Mouse (Mus musculus) subcutaneous adipose tissue, adult 2 months (tissue): Measurements from ENCODE around the gene Selenov. TPM values are rescaled to one million over a fixed set of nuclear protein-coding genes. Genes with fewer than 3 reads are reported as not detected.

Source experiments
- polyA plus RNA-seq: library from polyadenylated mRNA; depleted of rRNA; stranded (reverse); fragments of >200 nt; gene quantifications from 2 replicates; pipeline ENCODE4 v1.2.3, GENCODE M21; 2012; ENCODE audit warnings: low replicate concordance; rRNA removed

Selenov gene
- polyA plus RNA-seq, result 0.14 and 0.33 TPM in 2 replicates

DNA sequence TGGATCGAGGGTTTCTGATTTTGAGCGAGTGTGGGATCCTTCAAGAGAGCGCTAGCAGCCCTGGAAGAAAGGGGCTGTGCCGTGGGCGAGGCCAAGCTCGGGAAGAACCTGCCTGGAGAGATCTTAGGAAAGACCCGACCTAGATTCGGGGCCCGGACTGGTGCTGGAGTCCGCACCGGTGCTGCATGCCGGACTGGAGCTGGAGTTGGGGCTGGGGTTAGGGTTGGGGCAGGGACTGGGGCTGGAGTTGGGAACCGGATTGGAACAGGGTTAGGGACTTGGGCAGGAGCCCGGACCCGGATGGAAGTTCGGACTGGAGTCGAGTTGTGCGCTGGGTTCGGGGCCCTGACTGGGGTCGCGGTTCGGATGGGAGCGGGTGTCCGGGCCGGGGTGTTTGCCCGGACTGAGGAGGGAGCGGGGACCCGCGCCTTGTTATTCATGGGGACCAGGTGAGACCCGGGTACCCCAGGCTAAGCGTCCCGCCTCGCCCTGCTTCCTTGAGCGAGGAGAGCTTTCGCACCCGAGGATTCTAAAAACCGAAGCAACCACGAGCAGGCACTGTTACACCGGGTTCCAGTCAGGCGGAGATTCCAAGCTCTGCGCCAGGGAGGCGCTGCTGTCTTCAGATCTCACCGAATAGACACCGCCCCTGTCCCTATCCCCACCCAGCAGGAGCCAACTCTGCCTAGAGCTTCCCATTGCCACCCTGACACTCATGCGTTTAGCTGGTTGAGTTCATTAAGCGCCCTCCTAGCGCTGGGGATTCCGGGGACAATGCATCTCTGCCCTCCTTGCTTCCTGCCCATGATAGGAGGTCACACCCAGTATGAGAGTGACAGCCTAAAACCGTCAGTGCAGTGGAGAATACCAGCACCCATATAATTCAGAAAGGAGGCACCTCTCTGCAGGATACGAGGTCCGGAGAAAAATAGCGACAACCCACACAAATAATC lies at the start of gene Selenov:
Gene Selenov (minus strand): TSS at position 549 of the 953 bp plus-strand sequence.

GRCm38 (mm10) chr7:28338108-28338998 lies 47.4 kb upstream of the Selenov start, which contains the start of gene Supt5:
Gene Supt5 (minus strand): TSS chr7:28338746.

DNA sequence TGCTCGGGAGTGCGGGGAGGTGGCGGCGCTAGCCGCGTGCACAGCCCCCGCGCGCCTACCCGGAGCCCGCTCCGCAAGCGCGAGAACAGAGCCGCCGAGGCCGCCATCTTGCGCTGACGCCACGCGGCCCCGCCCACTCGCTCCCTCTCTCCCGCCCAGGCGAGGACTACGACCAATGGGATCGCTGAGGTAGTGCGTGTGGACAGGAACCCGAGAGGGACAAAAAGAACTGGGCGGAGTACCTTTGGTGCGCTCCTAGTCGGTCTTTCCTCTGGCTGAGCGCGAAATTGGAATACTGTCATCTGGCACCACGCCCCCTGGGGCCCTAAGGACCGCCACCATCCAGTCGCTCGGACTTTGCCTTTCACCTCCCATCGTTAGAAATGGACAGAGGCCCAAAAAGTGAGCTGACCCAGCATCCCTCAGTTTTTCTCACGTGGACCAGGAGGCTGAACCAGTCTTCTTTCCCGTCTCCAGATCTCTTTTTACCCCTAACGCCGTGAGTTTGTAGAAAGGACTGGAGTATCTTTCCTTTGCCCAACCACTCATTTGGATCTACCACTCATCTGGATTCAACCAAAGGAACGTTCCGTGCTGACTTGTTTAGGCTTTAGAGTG lies 21.0 kb upstream of the Selenov start, which contains the start of gene Timm50:
Gene Timm50 (minus strand): TSS at position 147 of the 618 bp plus-strand sequence.

GRCm38 (mm10) chr7:28301616-28302433 lies 10.8 kb upstream of the Selenov start, which contains the start of gene Dll3:
Gene Dll3 (minus strand): TSS chr7:28302238.

DNA sequence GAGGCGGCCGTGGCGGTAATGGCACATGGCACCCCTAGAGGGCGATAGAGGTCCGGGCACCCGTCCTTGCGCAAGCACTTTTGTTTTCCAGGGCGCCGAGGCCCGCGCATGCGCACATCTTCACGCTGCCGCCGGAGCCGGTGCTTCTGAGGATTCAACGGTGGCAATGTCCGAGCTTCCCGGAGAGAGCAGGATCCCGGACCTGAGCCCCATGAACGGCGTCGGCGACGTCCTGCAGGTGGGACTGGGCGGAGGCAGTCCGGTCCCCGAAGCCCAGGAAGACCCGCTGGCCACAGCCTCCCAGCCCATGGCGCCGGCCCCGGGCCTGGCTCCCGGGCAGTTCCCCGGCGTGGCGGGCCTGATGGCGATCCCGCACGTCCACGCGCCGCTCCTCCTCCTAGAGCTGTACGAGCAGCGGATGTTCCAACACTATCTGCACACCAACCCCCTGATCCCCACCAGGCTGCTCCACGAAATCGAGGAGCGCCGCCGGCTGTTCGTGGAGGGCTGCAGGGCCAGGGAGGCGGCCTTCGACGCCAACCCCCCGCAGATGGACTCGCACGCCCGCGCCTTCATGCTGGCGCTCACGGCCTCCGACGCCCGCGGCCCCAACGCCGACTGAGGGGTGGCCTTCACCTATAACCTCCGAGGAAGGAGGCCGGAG lies 13.2 kb downstream of the Selenov start, which contains the start of gene Eid2b:
Gene Eid2b (plus strand): TSS at position 125 of the 664 bp plus-strand sequence.

DNA sequence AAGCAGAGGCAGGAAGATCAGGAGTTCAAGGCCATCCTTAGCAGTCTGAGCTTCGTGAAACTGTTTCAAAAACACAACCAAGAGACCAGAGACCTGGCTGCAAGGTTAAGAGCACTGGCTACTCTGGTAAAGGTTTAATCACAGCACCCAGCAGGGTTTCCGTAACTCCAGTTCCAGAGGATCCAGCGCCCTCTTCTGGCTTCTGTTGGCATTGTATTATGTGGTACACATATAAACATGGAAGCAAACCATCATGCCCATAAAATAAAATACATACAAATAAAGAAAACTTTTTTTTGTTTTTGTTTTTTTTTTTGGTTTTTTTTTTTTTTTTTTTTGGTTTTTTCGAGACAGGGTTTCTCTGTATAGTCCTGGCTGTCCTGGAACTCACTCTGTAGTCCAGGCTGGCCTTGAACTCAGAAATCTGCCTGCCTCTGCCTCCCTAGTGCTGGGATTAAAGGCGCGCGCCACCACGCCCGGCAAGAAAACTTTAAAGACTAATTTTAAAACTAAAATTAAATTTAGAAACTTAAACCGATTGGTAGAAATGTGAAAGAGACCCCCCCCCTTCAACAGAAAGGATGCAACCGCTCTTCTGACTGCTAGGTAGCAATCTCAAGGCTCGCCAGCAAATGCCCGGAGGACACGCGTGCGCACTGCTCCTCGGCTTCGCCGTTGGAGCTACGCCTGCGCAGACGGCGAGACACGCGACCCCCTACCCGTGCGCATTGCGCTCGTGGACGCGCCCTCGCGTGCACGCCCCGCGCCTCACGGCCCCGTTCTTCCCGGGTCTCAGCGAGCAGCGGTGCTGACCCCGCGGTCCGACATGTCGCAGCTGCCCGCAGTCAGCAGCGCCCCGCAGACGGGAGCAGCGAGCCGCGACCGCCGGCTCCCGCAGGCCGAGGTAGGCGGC lies 23.6 kb downstream of the Selenov start, which contains the start of gene Eid2:
Gene Eid2 (plus strand): TSS at position 753 of the 913 bp plus-strand sequence.

Other genes with a start within 250 kb of the Selenov start
- gene Psmc4, start 241.1 kb downstream of the Selenov start, polyA plus RNA-seq, result 122 and 149 TPM in 2 replicates
- 0.53 and 54.2 TPM in 2 replicates for gene Fcgbp, start 219.9 kb downstream of the Selenov start, polyA plus RNA-seq
- gene 9530053A07Rik, start 161.7 kb downstream of the Selenov start, polyA plus RNA-seq, result 0.08 and 0.11 TPM in 2 replicates
- 25.8 and 84.3 TPM in 2 replicates for gene Fbl, start 121.5 kb downstream of the Selenov start, polyA plus RNA-seq
- 41.7 and 43.4 TPM in 2 replicates for gene Dyrk1b, start 111.7 kb downstream of the Selenov start, polyA plus RNA-seq
- gene Eid2, start 23.3 kb downstream of the Selenov start, polyA plus RNA-seq, result 4.6 and 9.1 TPM in 2 replicates
- gene Eid2b, start 13.4 kb downstream of the Selenov start, polyA plus RNA-seq, result 6.6 and 12.9 TPM in 2 replicates
- 0.04 and 0.36 TPM in 2 replicates for gene Dll3, start 11.1 kb upstream of the Selenov start, polyA plus RNA-seq
- 112 and 113 TPM in 2 replicates for gene Timm50, start 20.9 kb upstream of the Selenov start, polyA plus RNA-seq
- 92.2 and 125 TPM in 2 replicates for gene Supt5, start 47.6 kb upstream of the Selenov start, polyA plus RNA-seq
- gene Rps16, start 59.5 kb upstream of the Selenov start, polyA plus RNA-seq, result 520 and 1,161 TPM in 2 replicates
- 27.6 and 51.9 TPM in 2 replicates for gene Plekhg2, start 81.4 kb upstream of the Selenov start, polyA plus RNA-seq
- gene Zfp36, start 89.1 kb upstream of the Selenov start, polyA plus RNA-seq, result 35.4 and 86.7 TPM in 2 replicates
- 55.0 and 56.9 TPM in 2 replicates for gene Med29, start 101.5 kb upstream of the Selenov start, polyA plus RNA-seq
- gene Paf1, start 101.8 kb upstream of the Selenov start, polyA plus RNA-seq, result 75.4 and 88.0 TPM in 2 replicates
- gene Gmfg, start 146.3 kb upstream of the Selenov start, polyA plus RNA-seq, result 9.9 and 15.1 TPM in 2 replicates
- 3.1 and 12.7 TPM in 2 replicates for gene Lrfn1, start 160.8 kb upstream of the Selenov start, polyA plus RNA-seq
- not detected in 2 replicates for gene Ifnl2, start 219.3 kb upstream of the Selenov start, polyA plus RNA-seq
- not detected in 2 replicates for gene Ifnl3, start 231.7 kb upstream of the Selenov start, polyA plus RNA-seq
- 0.76 and 0.83 TPM in 2 replicates for gene Sycn, start 249.7 kb upstream of the Selenov start, polyA plus RNA-seq